Mouse (Mus musculus) layer of hippocampus, adult 6 months (tissue): ENCODE data around the gene Csn2. TPM values are rescaled to one million over a fixed set of nuclear protein-coding genes. Genes with fewer than 3 reads are reported as not detected.

Source experiments
- long read RNA-seq, 2 experiments: library from polyadenylated mRNA; unstranded; transcript quantifications; one replicate each; pipeline ENCODE4 v2.0.0; 2019 to 2020
- polyA plus RNA-seq: library from polyadenylated mRNA; unstranded; fragments of <200 nt; fragmentation: Nextera tagmentation; gene quantifications from 2 replicates; pipeline ENCODE4 v1.2.3, GENCODE M21; 2021

Csn2 gene
- not detected in 2 replicates for polyA plus RNA-seq
- long read RNA-seq, experiment 1 = 0 reads
- long read RNA-seq, experiment 2 = 0 reads

GRCm38 (mm10) chr5:87699530-87699929 is at the start of gene Csn2:
Gene Csn2 (minus strand): TSS chr5:87699630.

DNA sequence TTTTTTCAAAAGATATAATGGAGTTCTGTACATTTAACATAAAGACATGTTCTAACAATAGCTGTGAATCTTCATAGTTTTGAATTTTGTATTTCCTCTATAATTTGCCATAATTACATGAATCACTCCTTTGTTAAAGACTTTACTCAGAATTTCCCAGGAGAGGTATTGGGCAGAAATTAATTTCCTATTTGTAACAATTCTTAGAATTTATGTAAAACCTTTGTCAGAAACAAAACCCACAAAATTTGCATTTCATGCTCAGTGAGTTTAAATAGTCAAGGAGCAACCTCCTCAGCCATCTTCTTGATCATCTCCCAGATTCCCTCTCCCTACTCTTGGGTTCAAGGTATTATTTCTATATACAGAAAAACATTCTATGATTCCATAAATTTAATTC is 33.5 kb downstream of the Csn2 start, which contains the start of gene Csn1s1:
TSS of gene Csn1s1 (plus strand) at position 301 of the 400 bp plus-strand sequence.

Other genes starting within 250 kb of the Csn2 start
- not detected in 2 replicates for gene Ugt2a2, start 217.4 kb downstream of the Csn2 start, polyA plus RNA-seq
- gene Gm43638, start 212.8 kb downstream of the Csn2 start, polyA plus RNA-seq = not detected in 2 replicates
- gene Ugt2a1, start 208.8 kb downstream of the Csn2 start, polyA plus RNA-seq = not detected in 2 replicates
- not detected in 2 replicates for gene Sult1b1, start 161.4 kb downstream of the Csn2 start, polyA plus RNA-seq
- not detected in 2 replicates for gene Sult1d1, start 130.6 kb downstream of the Csn2 start, polyA plus RNA-seq
- not detected in 2 replicates for gene Sult1e1, start 108.0 kb downstream of the Csn2 start, polyA plus RNA-seq
- gene Csn1s1, start 33.4 kb downstream of the Csn2 start, polyA plus RNA-seq = not detected in 2 replicates
- not detected in 2 replicates for gene Csn1s2a, start 74.9 kb upstream of the Csn2 start, polyA plus RNA-seq
- not detected in 2 replicates for gene Csn1s2b, start 108.5 kb upstream of the Csn2 start, polyA plus RNA-seq
- not detected in 2 replicates for gene Prr27, start 126.1 kb upstream of the Csn2 start, polyA plus RNA-seq
- not detected in 2 replicates for gene Odam, start 185.4 kb upstream of the Csn2 start, polyA plus RNA-seq
- gene Csn3, start 225.9 kb upstream of the Csn2 start, polyA plus RNA-seq = not detected in 2 replicates